Mouse (Mus musculus) olfactory bulb, adult 2 months (tissue): ENCODE measurements around the gene Serpina3g.

ENCODE experiments used
- CTCF ChIP-seq: fragments of 200-500 bp; IDR thresholded peaks from 2 replicates; pipeline ENCODE4 v1.5.1; 2012; ENCODE audit warnings: low read depth, mild to moderate bottlenecking, low read length, moderate library complexity; ENCODE audit not compliant: insufficient read depth
- POLR2A ChIP-seq: fragments of 200-500 bp; IDR thresholded peaks from 2 replicates; pipeline ENCODE4 v1.6.1; 2012; ENCODE audit warnings: mild to moderate bottlenecking, low read depth, low read length, moderate library complexity; ENCODE audit not compliant: insufficient read depth

GRCm38 (mm10) chr12:104209149-104209548 lies 26.9 kb upstream of the Serpina3g start:
- TF ChIP-seq CTCF (no peak), POLR2A (no peak)
